Mouse (Mus musculus) right cerebral cortex, postnatal 36 days (tissue): ENCODE data around the gene Gm9508.
"Not testable (repeated sequence)": the region's sequence is repeated elsewhere in the genome, so short reads cannot be mapped to it uniquely, and the experiment has no call there.

ENCODE experiments used
- DNase-seq, 2 experiments: peaks; one replicate each; pipeline ENCODE4 v3.0.0; 2022; ENCODE audit warnings: low spot score in 2 of 2, mixed read lengths in 1 of 2

Gm9508 gene

GRCm38 (mm10) chr10:77697133-77697532 is at the start of gene Gm9508:
Gene Gm9508, minus strand, starts transcription at chr10:77697233.
- no peak for DNase-seq

- not testable (repeated sequence) for DNase-seq
These were observed 45.1 kb upstream of the Gm9508 start, which contains the start of gene Gm18596 for GRCm38 (mm10) chr10:77741924-77742688. Gene Gm18596, minus strand, starts transcription at chr10:77742638.

- DNase-seq: no peak
These were observed 41.9 kb upstream of the Gm9508 start for GRCm38 (mm10) chr10:77738929-77739328.

- no peak for DNase-seq
These were observed 38.9 kb upstream of the Gm9508 start for GRCm38 (mm10) chr10:77735928-77736327.

- DNase-seq: no peak
These were observed 32.2 kb upstream of the Gm9508 start for GRCm38 (mm10) chr10:77729241-77729640.

GRCm38 (mm10) chr10:77728280-77728679 is 31.2 kb upstream of the Gm9508 start:
- DNase-seq: no peak

GRCm38 (mm10) chr10:77726186-77726585 is 29.2 kb upstream of the Gm9508 start, which contains the start of gene Gm10100:
Gene Gm10100, plus strand, starts transcription at chr10:77726486.
- no peak for DNase-seq

- DNase-seq: no peak
These were observed 27.8 kb upstream of the Gm9508 start for GRCm38 (mm10) chr10:77724855-77725254.

- not testable (repeated sequence) for DNase-seq
These were observed 23.3 kb upstream of the Gm9508 start, which contains the start of gene Krtap12-1 for GRCm38 (mm10) chr10:77720299-77720698. Gene Krtap12-1, plus strand, starts transcription at chr10:77720599.

- no peak for DNase-seq
These were observed 18.5 kb upstream of the Gm9508 start, which contains the start of gene Gm10142 for GRCm38 (mm10) chr10:77715507-77715906. Gene Gm10142, plus strand, starts transcription at chr10:77715807.

GRCm38 (mm10) chr10:77713734-77714133 is 16.7 kb upstream of the Gm9508 start:
- DNase-seq: no peak

- not testable (repeated sequence) for DNase-seq
These were observed 14.1 kb upstream of the Gm9508 start, which contains the start of gene Gm10024 for GRCm38 (mm10) chr10:77711157-77711556. Gene Gm10024, plus strand, starts transcription at chr10:77711457.

- no peak for DNase-seq
These were observed 12.8 kb upstream of the Gm9508 start for GRCm38 (mm10) chr10:77709831-77710230.

- DNase-seq: no peak
These were observed 9.3 kb upstream of the Gm9508 start, which contains the start of gene Gm10272 for GRCm38 (mm10) chr10:77706326-77706725. Gene Gm10272, plus strand, starts transcription at chr10:77706626.

- not testable (repeated sequence) for DNase-seq
These were observed 6.7 kb downstream of the Gm9508 start, which contains the start of gene Gm19402 for GRCm38 (mm10) chr10:77690356-77690807. Gene Gm19402, minus strand, starts transcription at chr10:77690757.

GRCm38 (mm10) chr10:77687021-77687420 is 10.0 kb downstream of the Gm9508 start:
- DNase-seq: no peak

GRCm38 (mm10) chr10:77685895-77686664 is 11.0 kb downstream of the Gm9508 start, which contains the start of gene Tspear:
Gene Tspear, plus strand, starts transcription at chr10:77686569.
- no peak for DNase-seq

- DNase-seq: no peak
These were observed 12.9 kb downstream of the Gm9508 start for GRCm38 (mm10) chr10:77684181-77684580.

- no peak for DNase-seq
These were observed 14.0 kb downstream of the Gm9508 start for GRCm38 (mm10) chr10:77682994-77683393.

- no peak for DNase-seq
These were observed 19.5 kb downstream of the Gm9508 start for GRCm38 (mm10) chr10:77677562-77677961.

- no peak for DNase-seq
These were observed 23.3 kb downstream of the Gm9508 start for GRCm38 (mm10) chr10:77673765-77674164.

GRCm38 (mm10) chr10:77671519-77671918 is 25.5 kb downstream of the Gm9508 start:
- no peak for DNase-seq
